ENCODE assay signal across 8 mouse cellular contexts in the genomic region with DNA sequence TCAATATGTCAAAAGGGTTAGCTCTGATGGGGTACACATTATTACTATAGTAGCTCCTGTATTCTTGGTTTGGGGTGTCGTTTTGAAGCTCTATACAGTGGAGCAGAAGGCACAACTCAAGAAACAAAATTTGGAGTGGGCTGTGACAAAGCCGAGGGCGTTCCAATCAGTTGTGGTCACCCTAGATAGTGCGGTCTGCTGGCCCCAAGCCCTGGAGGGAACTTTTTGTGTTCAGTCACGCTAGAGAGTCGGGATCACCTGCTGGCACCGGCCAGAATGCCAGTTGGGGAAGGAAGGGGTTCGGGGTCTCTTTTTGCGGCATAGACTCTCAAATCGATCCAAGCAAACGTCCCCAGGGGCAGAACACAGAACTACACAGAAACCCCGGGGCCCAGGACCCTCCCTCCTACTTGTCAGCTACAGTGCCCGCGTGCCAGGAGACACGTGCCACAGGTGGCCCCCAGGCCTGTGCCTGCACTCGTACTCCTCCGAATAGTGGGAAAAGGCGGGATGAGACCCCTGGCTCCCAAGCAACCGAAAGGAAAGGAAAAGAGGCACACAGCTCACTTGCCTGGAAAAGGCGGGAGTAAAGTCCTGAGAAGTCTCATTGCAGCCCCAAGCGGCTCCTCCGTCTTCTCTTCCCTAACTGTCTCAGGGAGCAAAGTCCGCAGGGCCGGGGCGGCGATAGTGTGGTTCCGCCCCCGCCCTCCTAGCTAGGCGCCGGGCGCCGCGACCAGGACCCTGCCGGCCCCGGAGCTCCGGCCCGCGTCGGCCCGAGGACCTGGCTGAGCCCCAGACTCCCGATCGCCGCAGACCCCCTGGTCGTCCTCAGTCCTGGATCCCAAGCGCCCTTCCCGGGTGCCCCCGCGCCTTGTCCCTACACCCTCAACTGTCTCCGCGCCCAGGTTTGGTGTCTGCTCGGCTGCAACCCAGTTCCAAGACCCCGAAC. TPM values are rescaled to one million over a fixed set of nuclear protein-coding genes. Genes with fewer than 3 reads are reported as not detected.
A peak's percentile ranks its signal among the peaks of the same experiment; 100 is the strongest.
DNase-seq lines count a peak whose midpoint lies in the region; ATAC-seq lines count a peak whose summit lies in the region.

No protein-coding gene starts in this region.

- intact Hi-C loops in heart, postnatal 10 days (cut with DNase I) = loop anchor here (2.0 to 10.0 kb wide), 3 partner anchors 83 to 291 kb away; no protein-coding TSS in a partner anchor

- H3K27me3 ChIP-seq in forebrain, embryonic 10.5 days (ENCODE audit: poor library complexity, severe bottlenecking) = peaks cover 19% of the 10 kb centered on the region

- peaks cover 5% of the 10 kb centered on the region; the same call in 1 of the 2 replicates for H3K9me3 ChIP-seq in forebrain, embryonic 10.5 days

- peak; percentile 47 for DNase-seq in B cell, adult 2 months
- DNase-seq in R1 (ENCODE audit: low read depth, low spot score) = peak; percentile 82
- DNase-seq in forebrain, embryonic 10.5 days (ENCODE audit: extremely low spot score, low spot score) = peak; percentile 73
- peak; percentile 75 to 79 for DNase-seq in heart, postnatal 10 days
- peak; percentile 81 to 88 for DNase-seq in kidney, postnatal 4 days
- peak; percentile 28 to 35 for DNase-seq in spleen, postnatal 36 days (ENCODE audit: low spot score in 2 of 2)
- DNase-seq in left cerebral cortex, adult 9 months (ENCODE audit: low spot score in 2 of 2) = no peak

- peak overlapping the region; percentile 80 for H3K4me3 ChIP-seq in forebrain, embryonic 10.5 days

- H3K27ac ChIP-seq in forebrain, embryonic 10.5 days = peak overlapping the region; percentile 94

- peak; percentile 72 for ATAC-seq in megakaryocyte-erythroid progenitor cell, adult 5-6 weeks (replicated peaks; ENCODE audit: low FRiP score, low TSS enrichment, poor library complexity, severe bottlenecking)

- H3K4me1 ChIP-seq in forebrain, embryonic 10.5 days = peaks cover 49% of the 10 kb centered on the region

- WGBS in forebrain, embryonic 10.5 days = under 1% methylated on average over 52 of the region's 52 CpGs

- H3K36me3 ChIP-seq in forebrain, embryonic 10.5 days (replicated peaks) = 0 out of 2 replicates have a peak, but pooled peaks cover 3% of the 10 kb centered on the region

RNA-seq across cellular contexts. Expression of a gene that starts 0.6 kb away (rescaled TPM):
- polyA plus RNA-seq in forebrain, embryonic 10.5 days (2016; fragmentation: Nextera tagmentation; extraction: Ambion mirVana) = 13.3 and 13.8 TPM in 2 replicates
- 10 to 100 TPM; 27.4 to 29.0 TPM for total RNA-seq in heart, postnatal 10 days (2021)
- 8.4 and 16.0 TPM in 2 replicates for total RNA-seq in megakaryocyte-erythroid progenitor cell, adult 5-6 weeks (2014; fragmentation: Nextera tagmentation)
- total RNA-seq in megakaryocyte-erythroid progenitor cell, adult 5-6 weeks (2017) = 4.1 and 7.7 TPM in 2 replicates

Comparison
In these comparisons a context has a peak if more than half of its experiments do, and no peak if none do; other contexts are left out.
1. DNase-seq: peak in B cell, adult 2 months (2 of 2), R1 (single experiment), forebrain, embryonic 10.5 days (single experiment), heart, postnatal 10 days (2 of 2), kidney, postnatal 4 days (2 of 2) and spleen, postnatal 36 days (2 of 2); none in left cerebral cortex, adult 9 months (0 of 2).